Mouse (Mus musculus): ENCODE data around the gene Sept9. TPM values are rescaled to one million over a fixed set of nuclear protein-coding genes. Genes with fewer than 3 reads are reported as not detected.
A peak's percentile ranks its signal among the peaks of the same experiment; 100 is the strongest.

Sept9 gene
- polyA plus RNA-seq, 1 experiment from 2014 or later, result 202 TPM

DNA sequence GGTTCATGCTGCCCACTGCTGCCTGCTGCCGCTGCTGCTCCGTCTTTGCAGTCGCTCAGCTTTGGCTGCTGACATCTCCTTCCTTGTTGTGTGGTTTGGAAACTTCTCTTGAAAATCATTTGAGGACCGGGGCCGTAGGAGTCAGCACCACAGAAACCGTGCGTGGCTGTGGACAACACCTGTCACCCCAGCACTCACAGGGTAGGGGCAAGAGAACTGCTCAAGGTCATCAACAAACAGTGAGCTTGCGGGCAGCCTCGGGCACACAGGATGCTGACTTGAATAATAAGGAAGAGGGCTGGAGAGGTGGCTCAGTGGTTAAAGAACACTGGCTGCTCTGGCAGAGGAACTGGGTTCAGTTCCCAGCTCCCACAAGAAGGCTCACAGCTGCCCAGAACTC lies 40.9 kb downstream of the Sept9 start:
- Histone ChIP-seq H3K9me3 (no peaks in the 10 kb centered on the region), H3K4me1 (peaks cover 44% of the 10 kb centered on the region), H3K9ac (no peak overlapping the region), H3K27me3 (no peaks in the 10 kb centered on the region), H3K27ac (peak overlapping the region; percentile 44; the same call in 1 of the 2 replicates), H3K36me3 (no peaks in the 10 kb centered on the region; the same call in 1 of the 2 replicates), H3K4me2 (no peak overlapping the region), H3K4me3 (no peak overlapping the region)
- no peak for ATAC-seq (ENCODE audit: insufficient number of reproducible peaks, insufficient read depth, low FRiP score, low TSS enrichment, low read depth)
- WGBS, result 81% methylated on average over 9 of the region's 9 CpGs

DNA sequence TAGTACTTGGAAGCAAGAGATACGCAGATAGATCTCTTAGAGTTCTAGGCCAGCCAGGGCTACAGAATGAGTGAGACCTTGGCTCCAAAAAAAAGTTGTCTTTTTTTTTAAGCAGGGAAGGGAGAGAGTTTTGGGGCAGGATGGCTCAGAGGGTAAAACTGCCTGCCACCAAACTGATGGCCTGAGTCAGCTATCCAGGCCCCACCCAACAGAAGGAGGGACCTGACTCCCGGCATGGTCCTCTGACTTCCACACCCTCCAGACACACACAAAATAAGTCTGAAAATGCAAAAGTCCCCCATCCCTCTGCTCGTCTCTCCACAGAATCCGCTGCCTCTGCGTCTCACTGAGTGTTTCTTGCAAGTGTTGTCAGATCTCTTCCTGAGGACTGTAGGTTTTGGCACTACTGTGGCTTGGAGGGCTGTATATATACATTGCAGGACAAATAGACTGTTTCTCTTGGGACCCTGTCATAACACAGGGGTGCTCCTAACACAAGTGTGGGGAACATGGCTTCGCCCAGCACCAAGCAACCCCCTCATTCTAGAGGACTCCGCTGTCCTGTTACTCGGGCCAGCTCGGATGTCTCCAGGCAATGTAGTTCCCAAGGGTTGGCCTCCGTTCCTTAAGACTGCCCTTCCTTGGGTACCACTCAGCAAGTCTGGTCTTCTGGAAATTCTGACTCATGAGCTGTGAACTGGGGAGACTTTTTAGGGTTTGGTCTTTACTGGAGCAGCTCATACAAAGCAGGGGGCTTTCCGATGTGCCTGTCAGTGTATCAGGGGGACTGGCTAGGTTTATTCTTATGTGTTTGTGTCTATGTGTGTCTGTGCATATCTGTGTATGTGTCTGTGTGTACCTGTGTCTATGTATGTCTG lies 41.6 kb downstream of the Sept9 start:
- Histone ChIP-seq H3K27me3 (no peaks in the 10 kb centered on the region), H3K27ac (no peak overlapping the region), H3K9ac (no peak overlapping the region), H3K9me3 (no peaks in the 10 kb centered on the region), H3K4me2 (no peak overlapping the region), H3K4me1 (peaks cover 38% of the 10 kb centered on the region), H3K4me3 (no peak overlapping the region), H3K36me3 (no peaks in the 10 kb centered on the region; the same call in 1 of the 2 replicates)
- WGBS, result 81% methylated on average over 11 of the region's 11 CpGs
- ATAC-seq (ENCODE audit: insufficient number of reproducible peaks, insufficient read depth, low FRiP score, low TSS enrichment, low read depth), result no peak

DNA sequence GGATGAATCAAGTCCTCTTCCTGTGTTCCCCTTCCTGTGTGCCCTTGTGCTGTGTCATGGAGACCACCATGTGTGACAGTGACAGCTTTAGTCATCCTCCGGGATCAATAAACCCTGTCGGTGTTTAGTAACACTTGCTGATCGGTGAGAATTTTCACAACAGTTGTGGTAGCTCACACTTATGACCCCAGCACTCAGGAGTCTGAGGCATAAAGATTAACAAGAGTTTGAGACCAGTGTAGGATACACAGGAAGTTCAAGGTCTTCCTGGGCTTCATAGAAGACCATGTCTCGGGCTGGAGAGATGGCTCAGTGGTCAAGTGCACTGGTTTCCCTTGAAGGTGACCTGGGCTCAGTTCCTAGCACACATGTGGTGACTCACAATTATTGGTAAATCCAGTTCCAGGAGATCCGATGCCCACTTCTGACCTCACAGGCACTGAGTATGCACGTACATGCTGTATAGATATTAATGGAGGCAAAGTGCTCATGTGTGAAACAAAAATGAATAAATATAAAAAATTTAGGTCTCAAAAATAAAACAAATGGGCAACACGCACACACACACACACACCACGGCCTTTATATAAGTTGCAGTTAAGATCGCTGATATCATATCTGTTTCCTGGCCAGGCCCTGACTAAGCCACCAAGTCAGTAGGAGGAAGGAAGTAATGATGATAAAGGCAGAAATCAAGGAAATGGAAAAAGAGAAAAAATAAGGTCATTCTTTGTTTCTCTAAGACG lies 43.1 kb downstream of the Sept9 start:
- no peak for ATAC-seq (ENCODE audit: insufficient number of reproducible peaks, insufficient read depth, low FRiP score, low TSS enrichment, low read depth)
- H3K27me3 ChIP-seq, result no peaks in the 10 kb centered on the region
- no peak overlapping the region for H3K4me2 ChIP-seq
- no peaks in the 10 kb centered on the region; the same call in 1 of the 2 replicates for H3K36me3 ChIP-seq
- H3K9ac ChIP-seq, result no peak overlapping the region
- H3K4me1 ChIP-seq, result peaks cover 37% of the 10 kb centered on the region
- 90% methylated on average over 10 of the region's 10 CpGs for WGBS
- H3K9me3 ChIP-seq, result no peaks in the 10 kb centered on the region
- no peak overlapping the region for H3K4me3 ChIP-seq
- H3K27ac ChIP-seq, result no peak overlapping the region

DNA sequence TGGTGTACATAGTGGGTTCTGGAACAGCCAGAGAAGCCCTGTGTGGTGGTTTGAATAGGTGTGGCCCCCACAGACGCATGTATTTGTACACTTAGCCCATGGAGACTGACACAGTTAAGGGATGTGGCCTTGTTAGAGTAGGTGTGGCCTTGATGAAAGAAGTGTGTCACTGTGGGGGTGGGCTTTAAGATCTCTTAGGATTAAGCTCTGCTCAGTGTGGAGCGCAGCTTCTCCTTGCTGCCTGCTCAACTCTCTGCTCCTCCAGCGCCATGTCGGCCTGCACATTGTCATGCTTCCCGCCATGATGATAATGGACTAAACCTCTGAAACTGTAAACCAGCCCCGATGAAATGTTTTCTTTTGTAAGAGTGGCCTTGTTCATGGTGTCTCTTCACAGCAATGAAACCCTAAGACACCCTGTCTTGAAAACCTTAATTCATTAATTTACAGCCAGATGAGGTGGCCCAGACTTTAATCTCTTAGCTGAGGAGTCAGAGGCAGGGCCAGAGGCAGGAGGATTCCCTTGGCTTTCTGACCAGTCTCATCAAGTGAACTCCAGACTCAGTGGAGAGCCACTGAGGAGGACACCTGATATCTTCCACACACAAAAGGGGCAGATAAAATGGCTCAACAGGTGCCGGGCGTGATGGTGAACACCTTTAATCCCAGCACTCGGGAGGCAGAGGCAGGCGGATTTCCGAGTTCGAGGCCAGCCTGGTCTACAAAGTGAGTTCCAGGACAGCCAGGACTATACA lies 44.3 kb downstream of the Sept9 start:
- ATAC-seq (ENCODE audit: insufficient number of reproducible peaks, insufficient read depth, low FRiP score, low TSS enrichment, low read depth), result no peak
- Histone ChIP-seq H3K36me3 (no peaks in the 10 kb centered on the region; the same call in 1 of the 2 replicates), H3K9ac (no peak overlapping the region), H3K27ac (no peak overlapping the region), H3K4me2 (no peak overlapping the region), H3K4me3 (no peak overlapping the region), H3K4me1 (peaks cover 34% of the 10 kb centered on the region), H3K27me3 (no peaks in the 10 kb centered on the region), H3K9me3 (no peaks in the 10 kb centered on the region)
- 82% methylated on average over 12 of the region's 12 CpGs for WGBS

DNA sequence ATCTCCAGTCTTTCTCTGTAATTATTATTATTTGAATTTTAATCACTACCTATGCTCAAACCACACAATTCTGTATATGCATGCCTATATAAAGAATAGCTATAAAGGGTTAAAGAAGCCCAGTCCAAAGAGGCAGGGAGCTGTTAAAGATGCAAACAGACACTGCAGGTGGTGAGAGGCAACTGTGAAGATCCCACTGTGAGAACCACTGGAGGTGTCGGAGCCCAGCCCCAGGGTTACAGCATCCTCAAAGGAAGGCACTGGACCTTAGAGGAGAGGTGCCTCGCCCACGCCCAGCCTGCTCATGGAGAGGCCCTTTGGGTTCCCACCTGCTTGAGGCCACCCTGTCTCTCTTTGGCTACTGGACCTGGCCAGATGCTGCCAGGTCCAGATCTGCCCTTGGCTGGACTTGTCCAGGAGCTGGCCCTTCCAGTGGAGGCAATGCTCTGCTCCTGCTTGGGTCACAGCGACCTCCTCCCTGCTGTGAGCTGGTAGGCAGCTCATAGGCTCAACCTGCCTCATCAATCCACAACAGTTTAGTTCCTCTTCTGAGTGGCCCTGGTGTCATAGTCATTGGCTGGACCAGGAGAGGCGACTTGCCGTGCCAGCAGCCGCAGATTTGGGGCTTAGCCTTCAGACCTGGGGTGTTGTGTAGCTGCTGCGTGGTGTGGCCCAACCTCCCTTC lies 45.7 kb downstream of the Sept9 start:
- Histone ChIP-seq H3K27ac (no peak overlapping the region), H3K27me3 (no peaks in the 10 kb centered on the region), H3K4me2 (no peak overlapping the region), H3K9ac (no peak overlapping the region), H3K4me1 (peaks cover 37% of the 10 kb centered on the region), H3K9me3 (no peaks in the 10 kb centered on the region), H3K4me3 (no peak overlapping the region), H3K36me3 (no peaks in the 10 kb centered on the region; the same call in 1 of the 2 replicates)
- no peak for ATAC-seq (ENCODE audit: insufficient number of reproducible peaks, insufficient read depth, low FRiP score, low TSS enrichment, low read depth)
- WGBS, result 73% methylated on average over 8 of the region's 8 CpGs

DNA sequence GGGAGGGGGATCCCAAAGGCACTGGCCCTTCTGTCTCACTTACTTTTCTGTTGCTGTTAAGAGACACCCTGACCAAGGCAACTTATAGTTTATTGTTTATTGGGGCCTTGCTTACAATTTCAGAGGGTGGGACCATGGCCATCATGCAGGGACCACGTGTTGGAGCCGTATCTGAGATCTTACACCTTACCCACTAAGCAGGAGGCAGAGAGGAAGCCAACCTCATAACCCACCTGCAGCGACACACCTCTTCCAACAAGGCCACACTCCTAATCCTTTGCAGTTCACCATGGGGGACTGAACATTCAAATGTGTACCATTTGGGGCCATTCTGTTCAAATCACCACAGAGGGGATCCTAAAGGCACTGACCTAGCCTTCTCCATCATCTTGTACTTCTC lies 46.4 kb downstream of the Sept9 start:
- Histone ChIP-seq H3K36me3 (no peaks in the 10 kb centered on the region; the same call in 1 of the 2 replicates), H3K9me3 (no peaks in the 10 kb centered on the region), H3K27ac (no peak overlapping the region), H3K4me1 (peaks cover 31% of the 10 kb centered on the region), H3K27me3 (no peaks in the 10 kb centered on the region), H3K4me2 (no peak overlapping the region), H3K9ac (no peak overlapping the region), H3K4me3 (no peak overlapping the region)
- 87% methylated on average over 3 of the region's 3 CpGs for WGBS
- ATAC-seq (ENCODE audit: insufficient number of reproducible peaks, insufficient read depth, low FRiP score, low TSS enrichment, low read depth), result no peak

DNA sequence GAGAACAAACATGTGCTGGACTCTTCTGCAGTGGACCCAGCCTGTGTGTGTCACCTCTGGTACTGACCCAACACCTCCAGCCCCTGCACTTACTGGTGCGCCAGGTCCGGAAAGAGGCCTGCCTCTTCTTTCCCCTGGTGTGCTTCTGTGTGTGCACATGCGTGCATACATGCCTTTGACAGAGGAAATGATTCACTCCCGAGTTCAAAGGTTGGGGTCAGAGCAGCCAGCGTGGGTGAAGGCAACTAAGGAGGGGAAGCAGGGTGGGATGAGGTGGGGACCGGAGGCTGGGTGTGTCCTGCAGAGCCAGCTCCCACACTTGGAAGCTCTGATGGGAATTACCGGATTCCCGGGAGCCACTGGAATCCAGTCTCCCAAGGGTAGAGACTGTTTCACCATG lies 46.8 kb downstream of the Sept9 start:
- H3K4me2 ChIP-seq, result no peak overlapping the region
- no peak overlapping the region for H3K27ac ChIP-seq
- H3K27me3 ChIP-seq, result no peaks in the 10 kb centered on the region
- H3K9me3 ChIP-seq, result no peaks in the 10 kb centered on the region
- ATAC-seq (ENCODE audit: insufficient number of reproducible peaks, insufficient read depth, low FRiP score, low TSS enrichment, low read depth), result no peak
- no peak overlapping the region for H3K4me3 ChIP-seq
- H3K36me3 ChIP-seq, result no peaks in the 10 kb centered on the region; the same call in 1 of the 2 replicates
- H3K4me1 ChIP-seq, result peaks cover 31% of the 10 kb centered on the region
- 69% methylated on average over 8 of the region's 8 CpGs for WGBS
- H3K9ac ChIP-seq, result no peak overlapping the region

DNA sequence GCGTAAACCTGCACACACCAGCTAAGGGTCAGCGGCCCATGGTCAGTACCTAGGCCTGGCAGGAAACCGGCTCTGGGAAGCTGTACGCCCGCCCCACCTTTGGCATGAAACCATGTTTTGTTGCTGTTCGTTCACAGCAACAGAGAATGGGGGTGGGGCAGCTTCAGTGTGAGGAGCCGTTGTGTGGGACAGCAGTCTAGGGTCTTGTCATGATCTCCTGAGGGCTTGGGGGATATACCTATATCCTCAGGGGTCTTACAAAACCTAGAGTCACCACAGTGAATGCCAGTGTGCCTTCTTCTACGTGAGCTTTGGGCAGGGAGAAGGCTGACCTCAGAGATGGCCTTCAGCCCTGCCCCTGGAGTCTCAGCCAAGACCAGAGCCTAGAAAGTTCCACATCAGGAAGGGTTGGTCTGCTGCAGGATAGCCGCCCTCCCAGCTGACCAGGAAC lies 47.5 kb downstream of the Sept9 start:
- Histone ChIP-seq H3K27ac (no peak overlapping the region), H3K9me3 (no peaks in the 10 kb centered on the region), H3K9ac (no peak overlapping the region), H3K27me3 (no peaks in the 10 kb centered on the region), H3K4me2 (no peak overlapping the region), H3K4me1 (peaks cover 35% of the 10 kb centered on the region), H3K4me3 (no peak overlapping the region), H3K36me3 (no peaks in the 10 kb centered on the region; the same call in 1 of the 2 replicates)
- ATAC-seq (ENCODE audit: insufficient number of reproducible peaks, insufficient read depth, low FRiP score, low TSS enrichment, low read depth), result no peak
- 80% methylated on average over 9 of the region's 9 CpGs for WGBS

DNA sequence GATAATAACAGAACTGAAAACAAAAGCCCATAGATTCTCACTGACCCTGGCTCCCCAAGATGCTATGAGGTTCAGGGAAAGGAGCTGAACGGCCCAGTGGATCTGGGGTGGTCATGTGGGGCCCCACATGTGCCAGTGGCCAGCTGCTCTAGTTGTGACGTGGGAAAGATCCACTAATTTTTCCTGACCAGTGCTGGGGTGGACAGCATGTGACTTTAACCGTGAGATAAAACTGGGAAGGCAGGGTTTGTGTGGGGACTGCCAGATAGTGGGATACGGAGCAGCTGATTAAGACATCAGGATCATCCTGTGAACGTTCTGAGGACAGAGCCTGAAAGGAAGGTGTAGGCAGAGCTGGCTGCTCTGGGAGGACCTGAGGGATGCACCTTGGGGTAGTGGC lies 48.1 kb downstream of the Sept9 start:
- no peak overlapping the region for H3K9ac ChIP-seq
- H3K4me3 ChIP-seq, result no peak overlapping the region
- no peak overlapping the region for H3K4me2 ChIP-seq
- H3K27ac ChIP-seq, result no peak overlapping the region
- H3K4me1 ChIP-seq, result peaks cover 35% of the 10 kb centered on the region
- 81% methylated on average over 5 of the region's 5 CpGs for whole genome bisulfite sequencing
- H3K9me3 ChIP-seq, result no peaks in the 10 kb centered on the region
- no peak for ATAC-seq (ENCODE audit: insufficient number of reproducible peaks, insufficient read depth, low FRiP score, low TSS enrichment, low read depth)
- H3K36me3 ChIP-seq, result no peaks in the 10 kb centered on the region; the same call in 1 of the 2 replicates
- H3K27me3 ChIP-seq, result no peaks in the 10 kb centered on the region

DNA sequence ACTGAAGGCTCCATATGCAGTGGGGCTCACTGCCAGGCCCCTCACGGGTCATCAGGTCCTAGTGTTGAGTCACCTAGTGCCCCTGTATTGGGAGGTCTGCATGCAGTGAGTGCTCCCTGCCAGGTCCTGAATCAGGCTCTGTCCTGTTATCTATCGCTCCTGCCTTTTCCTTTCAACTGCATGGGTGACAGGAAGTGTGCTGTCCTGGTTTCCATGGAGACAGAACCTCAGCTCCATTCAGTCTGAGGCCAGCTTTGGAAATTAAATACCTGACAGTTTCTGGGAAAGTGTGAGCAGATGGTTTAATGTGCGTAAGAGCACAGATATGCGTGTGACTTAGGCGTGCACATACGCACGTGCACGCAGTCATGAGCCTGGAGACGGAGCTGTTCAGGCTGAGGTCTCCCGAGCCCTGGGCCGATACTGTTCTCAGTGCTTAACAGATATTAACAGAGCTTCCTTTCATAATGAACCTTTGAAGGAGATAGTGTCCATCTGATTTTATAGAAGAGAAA lies 49.3 kb downstream of the Sept9 start:
- WGBS, result 48% methylated on average over 11 of the region's 11 CpGs
- Histone ChIP-seq H3K4me1 (peaks cover 35% of the 10 kb centered on the region), H3K4me3 (no peak overlapping the region), H3K27ac (0 out of 2 replicates have a peak overlapping the region, but pooled peaks have one; percentile 33), H3K27me3 (no peaks in the 10 kb centered on the region), H3K4me2 (no peak overlapping the region), H3K9me3 (no peaks in the 10 kb centered on the region), H3K36me3 (no peaks in the 10 kb centered on the region; the same call in 1 of the 2 replicates), H3K9ac (no peak overlapping the region)
- ATAC-seq (ENCODE audit: insufficient number of reproducible peaks, insufficient read depth, low FRiP score, low TSS enrichment, low read depth), result no peak

Data from embryonic facial prominence, embryonic 13.5 days (tissue).